Mouse (Mus musculus) heart, postnatal 4 days (tissue): ENCODE measurements at regions not wholly inside any gene's neighbourhood (a gene's known extent, or its start where the extent isn't known, plus 50 kb on each side); places are given as distances from the start of the nearest gene placed in this dataset.

Experiments used
- DNase-seq: peaks from one replicate; pipeline ENCODE4 v3.0.0; 2021

GRCm38 (mm10) chr17:69821901-69822300, 147.0 kb upstream of the Dlgap1 start:
- no peak for DNase-seq

GRCm38 (mm10) chr17:69822921-69823320, 146.0 kb upstream of the Dlgap1 start:
- DNase-seq = no peak

- DNase-seq = no peak
Measured at GRCm38 (mm10) chr17:69841308-69841707, 127.6 kb upstream of the Dlgap1 start.

GRCm38 (mm10) chr17:69848306-69848705, 120.6 kb upstream of the Dlgap1 start:
- peak; percentile 5 for DNase-seq

GRCm38 (mm10) chr17:69850075-69850474, 118.8 kb upstream of the Dlgap1 start:
- no peak for DNase-seq

- peak; percentile 44 for DNase-seq
Measured at GRCm38 (mm10) chr17:69879958-69880357, 88.9 kb upstream of the Dlgap1 start.

- no peak for DNase-seq
Measured at GRCm38 (mm10) chr17:69893980-69894379, 74.9 kb upstream of the Dlgap1 start.
